Mouse (Mus musculus) embryonic facial prominence, embryonic 11.5 days (tissue): ENCODE results near the gene Fam149b. TPM values are rescaled to one million over a fixed set of nuclear protein-coding genes. Genes with fewer than 3 reads are reported as not detected.

Source experiments
- ATAC-seq: fragments of 200-750 bp; cut with Nextera tagmentation; replicated peaks from 2 replicates; pipeline ENCODE4 v1.8.0; 2017; ENCODE audit warnings: low read depth; ENCODE audit not compliant: insufficient number of reproducible peaks, low FRiP score, low TSS enrichment
- DNase-seq: peaks from one replicate; pipeline ENCODE4 v3.0.0-alpha.2; 2015; ENCODE audit warnings: low spot score
- H3K27ac ChIP-seq: fragments of 300-500 bp; sonication (generic); replicated peaks from 2 replicates; pipeline ENCODE4 v1.5.1; 2014; ENCODE audit warnings: mild to moderate bottlenecking, low read depth, low read length, control low read depth
- H3K27me3 ChIP-seq: fragments of 300-500 bp; sonication (generic); 2 replicates; pipeline ENCODE4 v1.6.1; 2014; ENCODE audit warnings: mild to moderate bottlenecking, low read length, moderate library complexity, mixed read lengths; ENCODE audit not compliant: control insufficient read depth, insufficient read depth
- H3K36me3 ChIP-seq: fragments of 300-500 bp; sonication (generic); replicated peaks from 2 replicates; pipeline ENCODE4 v1.6.1; 2014; ENCODE audit warnings: low read depth, mild to moderate bottlenecking, low read length, moderate library complexity, mixed read lengths; ENCODE audit not compliant: control insufficient read depth, insufficient read depth
- H3K4me1 ChIP-seq: fragments of 300-500 bp; sonication (generic); 2 replicates; pipeline ENCODE4 v1.6.1; 2014; ENCODE audit warnings: low read length, mixed read lengths; ENCODE audit not compliant: control insufficient read depth, insufficient read depth
- H3K4me2 ChIP-seq: fragments of 300-500 bp; sonication (generic); 2 replicates; pipeline ENCODE4 v1.6.1; 2014; ENCODE audit warnings: low read depth, mild to moderate bottlenecking, control low read depth, low read length, moderate library complexity
- H3K4me3 ChIP-seq: fragments of 300-500 bp; sonication (generic); 2 replicates; pipeline ENCODE4 v1.5.1; 2014; ENCODE audit warnings: low read depth, low read length, control low read depth
- H3K9ac ChIP-seq: fragments of 300-500 bp; sonication (generic); replicated peaks from 2 replicates; pipeline ENCODE4 v1.6.1; 2014; ENCODE audit warnings: mild to moderate bottlenecking, control low read depth, low read length
- H3K9me3 ChIP-seq: fragments of 300-500 bp; sonication (generic); replicated peaks from 2 replicates; pipeline ENCODE4 v1.6.1; 2016; ENCODE audit warnings: mild to moderate bottlenecking, low read length, inconsistent platforms, mixed read lengths; ENCODE audit not compliant: control insufficient read depth
- WGBS: fragments of 180-500 bp; shearing (Covaris S2); extraction: QIAGEN DNeasy Blood & Tissue Kit; methylation state at CpG from one replicate; pipeline ENCODE4 v1.1.7; 2014; 5-methylcytosine and 5-hydroxymethylcytosine counted together
- polyA plus RNA-seq: library from polyadenylated mRNA; unstranded; fragments of >200 nt; fragmentation: Nextera tagmentation; extraction: Ambion mirVana; gene quantifications from 2 replicates; pipeline ENCODE4 v1.2.1, GENCODE M21; 2014

Gene Fam149b
- polyA plus RNA-seq, 1 experiment from 2014 or later, result 52.9 TPM

GRCm38 (mm10) chr14:20431726-20432125, 83.8 kb downstream of the Fam149b start:
- no peak overlapping the region for H3K27ac ChIP-seq
- no peak for ATAC-seq
- no peak for DNase-seq
- no peak overlapping the region for H3K9ac ChIP-seq
- H3K4me2 ChIP-seq, result no peak overlapping the region
- no peaks in the 10 kb centered on the region for H3K36me3 ChIP-seq
- H3K4me3 ChIP-seq, result no peak overlapping the region
- no peaks in the 10 kb centered on the region for H3K4me1 ChIP-seq
- no peaks in the 10 kb centered on the region for H3K9me3 ChIP-seq
- WGBS, result 80% methylated on average over 6 of the region's 6 CpGs
- no peaks in the 10 kb centered on the region for H3K27me3 ChIP-seq

- H3K27ac ChIP-seq, result no peak overlapping the region
- no peak overlapping the region for H3K4me3 ChIP-seq
- 86% methylated on average over 4 of the region's 4 CpGs for WGBS
- H3K4me1 ChIP-seq, result no peaks in the 10 kb centered on the region
- no peak overlapping the region for H3K9ac ChIP-seq
- H3K27me3 ChIP-seq, result no peaks in the 10 kb centered on the region
- H3K36me3 ChIP-seq, result no peaks in the 10 kb centered on the region
- ATAC-seq (no peak), DNase-seq (no peak)
- no peaks in the 10 kb centered on the region for H3K9me3 ChIP-seq
- H3K4me2 ChIP-seq, result no peak overlapping the region
Observed at GRCm38 (mm10) chr14:20432420-20432819, 84.5 kb downstream of the Fam149b start.

Other genes starting within 250 kb of the Fam149b start
- 10.1 and 12.0 TPM in 2 replicates for gene Saysd1, start 209.6 kb upstream of the Fam149b start, polyA plus RNA-seq
- gene Kcnk5, start 166.4 kb upstream of the Fam149b start, polyA plus RNA-seq, result 4.5 and 5.2 TPM in 2 replicates
- gene Kcnk16, start 79.0 kb upstream of the Fam149b start, polyA plus RNA-seq, result 0.31 TPM in 1 of 2 replicates, not detected in the other
- gene Nudt13, start 53.5 kb upstream of the Fam149b start, polyA plus RNA-seq, result 8.9 and 10.7 TPM in 2 replicates
- gene Ecd, start within 50 bp of the Fam149b start, polyA plus RNA-seq, result 66.3 and 70.2 TPM in 2 replicates
- 251 and 274 TPM in 2 replicates for gene Dnajc9, start 40.7 kb downstream of the Fam149b start, polyA plus RNA-seq
- 73.3 and 79.5 TPM in 2 replicates for gene Mrps16, start 45.5 kb downstream of the Fam149b start, polyA plus RNA-seq
- gene Cfap70, start 104.1 kb downstream of the Fam149b start, polyA plus RNA-seq, result 0.31 and 0.46 TPM in 2 replicates
- gene Anxa7, start 132.0 kb downstream of the Fam149b start, polyA plus RNA-seq, result 27.8 and 30.0 TPM in 2 replicates
- gene Mss51, start 148.7 kb downstream of the Fam149b start, polyA plus RNA-seq, result 0.53 and 0.66 TPM in 2 replicates
- 54.6 and 62.5 TPM in 2 replicates for gene Ppp3cb, start 198.4 kb downstream of the Fam149b start, polyA plus RNA-seq